Mouse (Mus musculus): Measurements from ENCODE around the gene Tifab.
"Not testable (repeated sequence)": the region's sequence is repeated elsewhere in the genome, so short reads cannot be mapped to it uniquely, and the experiment has no call there.

DNA sequence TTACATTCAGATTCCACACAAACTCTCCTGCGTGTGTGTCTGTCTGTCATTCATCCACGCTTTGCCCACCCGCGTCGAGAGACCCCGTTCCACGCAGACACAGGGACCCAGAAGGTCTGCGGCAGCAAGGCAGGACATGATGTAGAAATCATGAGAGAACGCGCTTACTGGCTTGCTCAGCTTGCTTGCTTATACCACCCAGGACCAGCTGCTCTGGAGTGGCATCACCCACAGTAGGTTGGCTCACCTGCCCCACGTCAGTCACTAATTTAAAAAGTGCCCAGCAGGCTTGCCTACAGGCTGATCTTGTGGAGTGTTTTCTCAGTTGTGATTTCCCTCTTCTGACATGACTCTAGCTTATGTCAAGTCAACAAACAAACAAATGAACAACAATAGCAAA lies 15.5 kb upstream of the Tifab start:
- TF ChIP-seq POLR2A (IDR thresholded peaks at IDR 0.05; ENCODE audit: borderline replicate concordance, extremely low read depth, low read depth, low read length); CTCF (IDR thresholded peaks at IDR 0.05; ENCODE audit: insufficient read depth, low read length): not testable (repeated sequence)

Data from lung, adult 2 months (tissue).